Mouse (Mus musculus) frontal cortex, postnatal 36 days (tissue): ENCODE measurements around the gene Mknk2.
"Not testable (repeated sequence)": the region's sequence is repeated elsewhere in the genome, so short reads cannot be mapped to it uniquely, and the experiment has no call there.

ENCODE experiments used
- DNase-seq, 2 experiments: peaks; one replicate each; pipeline ENCODE4 v3.0.0; 2022; ENCODE audit warnings: low spot score in 2 of 2

Gene Mknk2

GRCm38 (mm10) chr10:80650392-80650791, 27.5 kb downstream of the Mknk2 start:
- peak; percentile 36 to 49 for DNase-seq

- DNase-seq = not testable (repeated sequence)
Observed at GRCm38 (mm10) chr10:80649910-80650309, 28.0 kb downstream of the Mknk2 start.

GRCm38 (mm10) chr10:80646936-80647335, 31.0 kb downstream of the Mknk2 start:
- no peak for DNase-seq

GRCm38 (mm10) chr10:80635345-80635744, 42.6 kb downstream of the Mknk2 start:
- DNase-seq = no peak

- no peak for DNase-seq
Observed at GRCm38 (mm10) chr10:80628925-80629324, 49.0 kb downstream of the Mknk2 start.

GRCm38 (mm10) chr10:80627685-80628084, 50.2 kb downstream of the Mknk2 start:
- DNase-seq = no peak

GRCm38 (mm10) chr10:80625764-80626163, 52.1 kb downstream of the Mknk2 start:
- no peak for DNase-seq

- peak; percentile 33 to 57 for DNase-seq
Observed at GRCm38 (mm10) chr10:80623457-80624191, 54.3 kb downstream of the Mknk2 start.

- no peak for DNase-seq
Observed at GRCm38 (mm10) chr10:80622661-80623456, 55.1 kb downstream of the Mknk2 start, which contains the start of gene Csnk1g2. Gene Csnk1g2 (plus strand): TSS chr10:80622838.

GRCm38 (mm10) chr10:80621940-80622660, 55.8 kb downstream of the Mknk2 start:
- DNase-seq = peak; percentile 99 to 100

GRCm38 (mm10) chr10:80621690-80621939, 56.3 kb downstream of the Mknk2 start:
- DNase-seq = no peak

GRCm38 (mm10) chr10:80620796-80621689, 56.9 kb downstream of the Mknk2 start:
- no peak for DNase-seq

- DNase-seq = no peak
Observed at GRCm38 (mm10) chr10:80620365-80620764, 57.5 kb downstream of the Mknk2 start.

GRCm38 (mm10) chr10:80619465-80620244, 58.3 kb downstream of the Mknk2 start:
- no peak for DNase-seq

GRCm38 (mm10) chr10:80618181-80618580, 59.7 kb downstream of the Mknk2 start:
- no peak for DNase-seq
